Mouse (Mus musculus) kidney, embryonic 15.5 days (tissue): ENCODE measurements around the gene Gm49387. TPM values are rescaled to one million over a fixed set of nuclear protein-coding genes. Genes with fewer than 3 reads are reported as not detected.

Source experiments
- polyA plus RNA-seq: library from polyadenylated mRNA; unstranded; fragments of >200 nt; fragmentation: Nextera tagmentation; extraction: Ambion mirVana; gene quantifications from 2 replicates; pipeline ENCODE4 v1.2.1, GENCODE M21; 2015

The Gm49387 gene
- polyA plus RNA-seq, 1 experiment from 2014 or later, result 3.2 TPM

Other genes with a start within 250 kb of the Gm49387 start
- 30.2 and 33.1 TPM in 2 replicates for gene Sh3bp5, start 204.8 kb downstream of the Gm49387 start, polyA plus RNA-seq
- 23.8 and 25.7 TPM in 2 replicates for gene Eaf1, start 146.5 kb downstream of the Gm49387 start, polyA plus RNA-seq
- gene Mettl6, start 145.8 kb downstream of the Gm49387 start, polyA plus RNA-seq, result 58.4 and 63.5 TPM in 2 replicates
- gene Colq, start 49.5 kb downstream of the Gm49387 start, polyA plus RNA-seq, result 2.5 and 2.8 TPM in 2 replicates
- 36.4 and 39.4 TPM in 2 replicates for gene Btd, start 150 bp upstream of the Gm49387 start, polyA plus RNA-seq
- 20.3 and 24.4 TPM in 2 replicates for gene Hacl1, start 408 bp upstream of the Gm49387 start, polyA plus RNA-seq
- gene Ankrd28, start 189.8 kb upstream of the Gm49387 start, polyA plus RNA-seq, result 7.3 and 8.4 TPM in 2 replicates